Mouse (Mus musculus) C2C12 (cell line): Measurements from ENCODE around the gene Sdhb.

Experiments used
- CEBPB ChIP-seq: IDR thresholded peaks from one replicate; pipeline ENCODE4 v1.6.1; 2011; ENCODE audit warnings: low read depth, mild to moderate bottlenecking, control low read depth, moderate library complexity
- CTCF ChIP-seq: IDR thresholded peaks from one replicate; pipeline ENCODE4 v1.5.1; 2011; ENCODE audit not compliant: control insufficient read depth, insufficient read depth, insufficient read length
- FOSL1 ChIP-seq: IDR thresholded peaks from one replicate; pipeline ENCODE4 v1.8.0; 2011; ENCODE audit warnings: mild to moderate bottlenecking, low read length; ENCODE audit not compliant: poor library complexity, insufficient read depth, severe bottlenecking
- MAX ChIP-seq: IDR thresholded peaks from one replicate; pipeline ENCODE4 v1.6.1; 2011; ENCODE audit warnings: mild to moderate bottlenecking, control low read depth
- MYOG ChIP-seq: IDR thresholded peaks from one replicate; pipeline ENCODE4 v1.6.1; 2011; ENCODE audit not compliant: control insufficient read depth, insufficient read length; ENCODE audit errors: extremely low read depth
- USF1 ChIP-seq: IDR thresholded peaks from one replicate; pipeline ENCODE4 v1.6.1; 2011; ENCODE audit warnings: low read depth, mild to moderate bottlenecking, control low read depth, moderate library complexity

- TF ChIP-seq CTCF (no peak), MYOG (no peak), CEBPB (no peak), FOSL1 (no peak), USF1 (no peak), MAX (no peak)
Observed at GRCm38 (mm10) chr4:140971691-140972090, 10.7 kb downstream of the Sdhb start.
